Mouse (Mus musculus): Measurements from ENCODE around the gene Stk40. TPM values are rescaled to one million over a fixed set of nuclear protein-coding genes. Genes with fewer than 3 reads are reported as not detected.

Gene Stk40
- polyA plus RNA-seq, 1 experiment from 2014 or later, result 47.2 TPM

DNA sequence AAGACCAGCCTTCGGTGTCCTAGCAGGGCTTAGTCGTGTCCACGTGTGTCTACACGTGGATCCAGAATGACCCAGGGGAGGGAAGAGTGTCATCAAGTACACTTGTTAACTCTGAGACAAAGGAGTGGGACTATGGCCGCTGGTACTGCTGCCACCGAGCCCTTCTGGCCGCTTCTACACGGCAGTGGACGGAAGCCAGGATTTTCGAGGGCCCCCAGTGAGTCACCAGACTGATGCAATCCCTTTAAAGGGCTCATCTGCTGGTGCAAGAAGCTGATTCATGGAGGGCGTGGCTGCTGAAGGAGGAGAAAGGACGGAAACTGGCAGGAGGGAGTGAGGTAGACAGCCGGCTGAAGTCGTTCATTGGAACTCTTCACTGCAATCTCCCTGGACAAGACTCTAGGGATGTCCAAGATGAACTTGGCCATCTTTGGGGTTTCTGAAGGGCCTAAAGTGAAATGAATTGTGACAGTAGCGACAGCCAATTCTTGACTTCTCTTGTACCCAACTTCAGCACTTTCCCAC, 638 bp upstream of the Stk40 start:
- H3K4me1 ChIP-seq (replicated peaks), result peaks cover 51% of the 10 kb centered on the region
- 2% methylated on average over 15 of the region's 15 CpGs for WGBS
- no peaks in the 10 kb centered on the region for H3K27me3 ChIP-seq (ENCODE audit: insufficient read depth, poor library complexity, severe bottlenecking)

DNA sequence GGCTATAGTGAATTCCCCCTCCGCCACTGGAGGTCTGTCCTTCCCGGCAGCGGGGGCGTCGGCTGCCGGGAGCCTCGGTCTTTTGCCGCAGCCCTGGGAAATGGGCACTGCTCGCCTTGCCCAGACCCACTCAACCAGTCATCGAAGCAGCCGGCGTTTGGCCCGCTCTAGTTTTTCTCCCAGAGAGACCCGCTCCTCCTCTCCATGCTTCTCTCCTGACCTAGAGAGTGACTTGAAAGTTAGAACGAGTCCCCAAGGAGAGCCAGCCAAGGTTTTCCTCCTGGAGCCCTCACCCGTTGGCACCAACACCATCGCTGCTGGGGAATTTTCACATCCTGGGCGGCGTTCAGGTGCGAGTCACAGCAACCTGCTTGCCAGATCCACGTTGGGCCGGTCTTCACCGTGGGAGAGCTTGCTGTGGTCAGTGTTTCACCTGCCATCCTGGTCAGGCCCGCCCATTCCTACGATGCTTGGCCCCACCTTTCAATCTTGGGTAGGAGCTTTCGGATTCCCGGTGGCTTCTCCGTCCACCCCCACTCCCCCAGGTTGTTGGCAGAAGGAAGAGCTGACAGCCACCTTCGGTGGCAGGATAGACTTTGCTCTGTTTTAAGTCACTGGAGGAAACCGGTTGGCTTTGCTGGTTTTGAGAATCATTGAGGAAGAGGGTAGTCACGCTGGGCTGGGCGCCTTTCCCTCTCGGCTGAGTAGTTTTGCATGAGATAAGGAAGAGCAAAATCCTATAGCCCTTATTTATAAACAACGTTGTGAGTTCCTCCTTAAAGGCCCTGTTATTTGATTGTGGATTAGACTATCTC, 711 bp downstream of the Stk40 start:
- Histone ChIP-seq H3K27me3 (ENCODE audit: insufficient read depth, poor library complexity, severe bottlenecking) (no peaks in the 10 kb centered on the region), H3K36me3 (peaks cover 7% of the 10 kb centered on the region; the same call in 1 of the 2 replicates), H3K4me1 (replicated peaks) (peaks cover 63% of the 10 kb centered on the region), H3K27ac (peak overlapping the region; percentile 92), H3K9me3 (no peaks in the 10 kb centered on the region), H3K4me3 (peak overlapping the region; percentile 92)
- WGBS, result 4% methylated on average over 34 of the region's 34 CpGs
- no peak for DNase-seq (ENCODE audit: low spot score)

More for the DNA sequence above, 638 bp upstream of the Stk40 start:
- Histone ChIP-seq H3K4me3 (peak overlapping the region; percentile 92), H3K27ac (peak overlapping the region; percentile 92), H3K9me3 (no peaks in the 10 kb centered on the region), H3K36me3 (peaks cover 19% of the 10 kb centered on the region)
- peak; percentile 55 for DNase-seq (ENCODE audit: low spot score)

DNA sequence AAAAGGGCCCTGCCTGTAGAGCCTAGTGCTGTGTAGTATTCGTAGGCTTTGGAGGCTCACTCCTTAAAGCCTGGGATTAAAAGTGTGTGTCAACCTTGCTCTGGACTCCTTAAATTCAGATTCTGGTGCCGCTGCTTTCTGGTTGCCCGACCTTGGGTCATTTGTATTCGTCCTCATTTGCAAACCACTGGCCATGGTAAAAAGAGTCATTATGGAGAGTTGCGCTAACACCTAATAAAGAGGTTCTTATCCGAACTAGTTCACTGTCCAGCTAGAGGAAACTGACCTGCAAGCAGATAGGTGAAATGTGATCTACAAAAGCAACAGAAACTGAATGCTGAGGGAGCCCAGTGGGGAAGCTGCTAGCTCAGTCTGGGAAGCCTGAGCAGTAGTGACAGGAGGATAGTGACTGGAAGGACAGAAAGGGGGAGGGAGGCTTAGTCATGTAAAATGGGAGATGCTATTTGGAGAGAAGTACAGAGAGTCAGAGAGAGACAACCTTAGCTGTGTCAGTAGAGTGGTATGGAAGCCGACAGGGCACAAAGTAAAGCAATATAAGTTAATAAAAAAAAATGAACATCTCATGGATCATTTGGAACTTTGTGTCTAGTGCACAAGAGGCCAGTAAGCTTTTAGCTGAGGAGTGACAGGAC, 1.5 kb downstream of the Stk40 start:
- Histone ChIP-seq H3K27me3 (ENCODE audit: insufficient read depth, poor library complexity, severe bottlenecking) (no peaks in the 10 kb centered on the region), H3K9me3 (no peaks in the 10 kb centered on the region), H3K4me3 (peak overlapping the region; percentile 92), H3K4me1 (replicated peaks) (peaks cover 65% of the 10 kb centered on the region), H3K27ac (no peak overlapping the region), H3K36me3 (peaks cover 4% of the 10 kb centered on the region; the same call in 1 of the 2 replicates)
- WGBS, result 57% methylated on average over 7 of the region's 7 CpGs
- DNase-seq (ENCODE audit: low spot score), result no peak

DNA sequence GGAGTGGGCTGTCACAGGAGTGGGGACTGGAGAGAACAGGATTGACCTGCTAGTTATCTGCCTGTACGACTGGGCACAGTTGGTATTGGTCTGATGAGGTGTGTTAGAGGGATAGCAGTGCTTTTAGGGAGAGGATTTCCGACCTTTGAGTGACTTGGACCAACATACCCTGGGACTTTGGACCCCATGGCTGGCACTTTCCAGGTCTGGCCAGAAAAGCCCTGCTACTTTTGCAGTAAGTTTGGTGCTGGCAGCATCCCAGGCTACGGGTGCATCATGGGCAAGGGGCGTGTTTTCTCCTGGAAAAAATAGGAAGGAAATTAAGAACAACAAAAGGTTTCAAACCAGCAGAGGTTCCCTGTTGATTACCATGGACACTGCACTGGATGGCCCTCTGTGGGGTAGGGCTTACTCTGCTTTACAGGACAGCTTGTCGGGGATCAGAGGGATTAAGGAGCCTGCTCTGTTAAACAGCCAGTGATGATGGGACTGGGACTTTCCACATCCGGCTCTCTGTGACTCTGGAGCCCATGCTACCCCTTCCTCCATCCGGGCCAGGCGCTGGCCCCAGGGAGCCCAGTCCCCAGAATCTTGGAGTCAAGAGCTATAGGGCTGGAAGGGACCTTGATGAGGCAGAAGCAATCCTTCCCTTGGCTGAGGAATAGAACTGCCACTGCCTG, 4.4 kb downstream of the Stk40 start:
- no peaks in the 10 kb centered on the region for H3K27me3 ChIP-seq (ENCODE audit: insufficient read depth, poor library complexity, severe bottlenecking)
- WGBS, result 60% methylated on average over 8 of the region's 8 CpGs

DNA sequence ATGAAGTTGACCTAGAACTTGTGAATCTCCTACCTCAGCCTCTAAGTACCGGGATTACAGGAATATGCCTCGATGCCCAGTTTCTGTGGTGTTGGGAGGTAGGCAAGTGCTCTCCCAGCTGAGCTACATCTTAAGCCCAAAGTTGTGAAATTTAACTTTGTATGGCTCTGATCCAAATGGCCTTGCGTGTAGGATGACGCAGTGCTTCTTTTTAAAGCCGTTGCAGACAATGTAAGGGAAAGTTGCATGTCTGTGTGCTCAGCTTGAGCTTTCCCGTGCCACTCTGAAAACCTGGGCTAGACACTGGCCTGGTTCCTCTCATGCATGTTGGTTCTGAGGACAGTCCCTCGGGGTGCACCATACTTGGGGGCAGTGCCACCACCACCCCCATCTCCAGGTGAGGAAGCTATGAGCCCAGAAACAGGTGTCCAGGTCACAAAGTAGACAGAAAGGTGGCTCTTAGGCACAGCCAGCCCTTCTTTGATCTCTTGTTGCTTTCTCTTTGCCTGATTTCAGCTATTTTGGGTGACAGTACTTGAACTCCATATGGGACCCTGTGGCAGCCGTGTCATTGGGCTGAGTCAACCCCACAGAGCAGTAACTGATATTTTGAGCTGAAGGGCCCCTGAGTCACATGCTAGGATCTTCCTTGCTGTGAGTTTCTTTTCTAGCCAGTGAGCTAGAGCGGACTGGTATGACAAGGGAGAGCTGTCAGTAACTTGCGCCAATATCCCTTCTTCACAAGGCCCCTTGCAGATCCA, 6.0 kb downstream of the Stk40 start:
- 80% methylated on average over 10 of the region's 10 CpGs for WGBS
- no peak for DNase-seq (ENCODE audit: low spot score)
- Histone ChIP-seq H3K4me1 (replicated peaks) (peaks cover 67% of the 10 kb centered on the region), H3K27me3 (ENCODE audit: insufficient read depth, poor library complexity, severe bottlenecking) (no peaks in the 10 kb centered on the region), H3K9me3 (no peaks in the 10 kb centered on the region), H3K4me3 (no peak overlapping the region), H3K36me3 (peaks cover 4% of the 10 kb centered on the region; the same call in 1 of the 2 replicates), H3K27ac (no peak overlapping the region)

More for the DNA sequence above, 4.4 kb downstream of the Stk40 start:
- Histone ChIP-seq H3K4me3 (no peak overlapping the region), H3K27ac (0 out of 2 replicates have a peak overlapping the region, but pooled peaks have one; percentile 3), H3K36me3 (peaks cover 4% of the 10 kb centered on the region; the same call in 1 of the 2 replicates), H3K9me3 (no peaks in the 10 kb centered on the region), H3K4me1 (replicated peaks) (peaks cover 70% of the 10 kb centered on the region)
- DNase-seq (ENCODE audit: low spot score), result no peak

DNA sequence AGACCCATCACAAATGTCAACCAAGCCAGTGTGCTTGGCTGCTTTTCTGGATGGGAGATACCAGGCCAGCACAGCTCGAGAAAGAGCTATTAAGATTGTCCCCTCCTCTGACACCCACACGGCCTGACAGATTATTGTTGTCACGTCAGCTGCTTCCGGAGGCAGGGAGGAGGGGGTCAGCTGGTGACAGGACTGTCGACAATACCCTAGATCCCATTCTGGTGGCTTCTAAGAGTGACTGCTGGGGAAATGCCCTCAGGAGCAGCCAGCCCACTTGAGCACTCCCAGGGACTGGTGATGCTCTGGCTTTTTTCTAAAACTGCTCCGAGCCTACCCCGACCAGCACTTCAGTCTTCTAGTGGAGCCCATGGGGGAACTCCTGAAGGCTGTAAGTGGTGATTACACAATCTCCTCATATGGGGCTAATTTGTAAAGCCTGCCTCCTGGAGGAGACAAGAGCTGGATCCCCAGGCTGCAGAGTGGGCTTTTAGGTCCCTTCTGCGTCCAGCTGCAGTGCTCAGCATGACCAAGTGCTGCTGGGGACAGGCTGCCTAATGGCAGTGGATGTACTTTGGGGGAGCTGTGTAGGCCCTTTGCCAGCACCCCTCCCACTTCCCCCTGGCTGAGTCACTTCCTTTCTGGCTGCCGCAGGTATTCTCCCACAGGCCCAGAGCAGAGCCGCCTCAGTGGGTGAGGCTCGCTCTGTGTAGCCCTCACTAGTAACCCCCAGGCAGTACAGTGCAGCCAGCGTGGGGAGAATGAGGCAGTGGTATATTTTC, 6.8 kb downstream of the Stk40 start:
- Histone ChIP-seq H3K27ac (peak overlapping the region; percentile 77), H3K27me3 (ENCODE audit: insufficient read depth, poor library complexity, severe bottlenecking) (no peaks in the 10 kb centered on the region), H3K4me1 (replicated peaks) (peaks cover 67% of the 10 kb centered on the region), H3K36me3 (peaks cover 4% of the 10 kb centered on the region; the same call in 1 of the 2 replicates), H3K4me3 (peak overlapping the region; percentile 28), H3K9me3 (no peaks in the 10 kb centered on the region)
- 11% methylated on average over 12 of the region's 12 CpGs for WGBS
- no peak for DNase-seq (ENCODE audit: low spot score)

DNA sequence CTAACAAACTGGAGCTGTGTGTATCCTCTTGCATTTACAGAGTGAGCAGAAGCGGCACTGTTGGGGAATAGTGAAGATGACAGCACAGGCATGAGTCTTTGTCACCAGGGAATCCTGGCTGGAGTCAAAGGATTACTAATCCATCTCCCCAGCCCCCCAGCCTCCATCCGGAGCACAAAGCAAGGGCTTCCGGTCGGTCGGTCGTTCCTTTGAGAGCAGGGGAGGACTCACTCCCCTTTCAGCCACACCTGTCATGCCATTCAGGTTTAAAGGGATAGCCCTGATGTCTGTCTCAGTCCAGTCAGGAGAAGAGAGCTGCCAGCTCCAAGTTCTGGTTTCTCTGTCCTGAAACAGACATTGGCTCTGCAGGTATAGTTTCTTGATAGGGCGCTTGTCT, 7.4 kb downstream of the Stk40 start:
- WGBS, result 28% methylated on average over 7 of the region's 7 CpGs
- Histone ChIP-seq H3K27ac (peak overlapping the region; percentile 77), H3K27me3 (ENCODE audit: insufficient read depth, poor library complexity, severe bottlenecking) (no peaks in the 10 kb centered on the region), H3K9me3 (no peaks in the 10 kb centered on the region), H3K36me3 (peaks cover 2% of the 10 kb centered on the region; the same call in 1 of the 2 replicates), H3K4me1 (replicated peaks) (peaks cover 67% of the 10 kb centered on the region), H3K4me3 (no peak overlapping the region; the same call in 1 of the 2 replicates)
- no peak for DNase-seq (ENCODE audit: low spot score)

DNA sequence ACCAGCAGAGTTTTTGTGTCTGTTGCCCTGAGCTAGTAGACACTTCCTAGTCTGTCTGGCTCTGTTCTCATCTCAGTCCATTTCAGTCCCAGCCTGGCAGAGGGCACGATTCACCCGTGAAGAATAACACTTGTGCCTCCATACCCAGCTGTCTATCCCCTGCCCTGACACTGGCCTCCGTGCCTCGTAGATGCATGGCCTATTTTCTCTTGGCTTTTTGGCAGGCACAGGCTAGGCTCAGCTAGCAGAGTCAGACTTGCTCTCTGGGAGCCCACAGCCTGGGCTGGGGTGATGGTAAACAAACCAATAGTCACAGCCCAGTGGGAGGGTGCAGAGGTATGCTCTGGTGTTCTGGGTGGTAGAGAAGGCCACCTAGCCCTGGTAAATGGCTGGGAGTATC, 9.5 kb downstream of the Stk40 start:
- H3K4me3 ChIP-seq, result no peak overlapping the region
- no peaks in the 10 kb centered on the region for H3K27me3 ChIP-seq (ENCODE audit: insufficient read depth, poor library complexity, severe bottlenecking)
- no peak for DNase-seq (ENCODE audit: low spot score)
- 0 out of 2 replicates have a peak, but pooled peaks cover 1% of the 10 kb centered on the region for H3K36me3 ChIP-seq
- no peaks in the 10 kb centered on the region for H3K9me3 ChIP-seq
- H3K4me1 ChIP-seq (replicated peaks), result peaks cover 59% of the 10 kb centered on the region
- 79% methylated on average over 4 of the region's 4 CpGs for WGBS
- no peak overlapping the region for H3K27ac ChIP-seq

DNA sequence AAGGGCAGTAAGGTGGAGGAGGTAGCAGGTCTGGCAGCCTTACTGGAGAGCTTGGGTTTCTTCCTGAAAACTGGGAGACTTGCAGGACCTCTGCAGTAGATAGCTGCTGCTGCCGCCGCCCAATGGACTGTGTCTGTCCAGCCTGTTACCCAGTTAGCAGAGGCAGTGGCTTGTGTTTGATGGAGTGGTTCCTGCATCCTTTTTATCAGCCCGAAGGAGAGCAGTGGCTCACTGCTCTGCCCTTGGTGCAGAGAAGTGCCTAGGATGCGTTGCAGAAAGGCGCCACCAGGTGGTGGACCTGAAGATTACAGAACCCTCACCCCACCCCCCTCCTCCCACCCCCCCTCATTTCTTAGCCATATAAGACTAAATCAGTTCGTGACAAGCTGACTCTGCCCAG, 10.2 kb downstream of the Stk40 start:
- no peak overlapping the region for H3K27ac ChIP-seq
- 19% methylated on average over 6 of the region's 6 CpGs for WGBS
- peaks cover 52% of the 10 kb centered on the region for H3K4me1 ChIP-seq (replicated peaks)
- DNase-seq (ENCODE audit: low spot score), result peak; percentile 53
- H3K9me3 ChIP-seq, result no peaks in the 10 kb centered on the region
- peaks cover 8% of the 10 kb centered on the region for H3K36me3 ChIP-seq
- H3K27me3 ChIP-seq (ENCODE audit: insufficient read depth, poor library complexity, severe bottlenecking), result no peaks in the 10 kb centered on the region
- no peak overlapping the region for H3K4me3 ChIP-seq

DNA sequence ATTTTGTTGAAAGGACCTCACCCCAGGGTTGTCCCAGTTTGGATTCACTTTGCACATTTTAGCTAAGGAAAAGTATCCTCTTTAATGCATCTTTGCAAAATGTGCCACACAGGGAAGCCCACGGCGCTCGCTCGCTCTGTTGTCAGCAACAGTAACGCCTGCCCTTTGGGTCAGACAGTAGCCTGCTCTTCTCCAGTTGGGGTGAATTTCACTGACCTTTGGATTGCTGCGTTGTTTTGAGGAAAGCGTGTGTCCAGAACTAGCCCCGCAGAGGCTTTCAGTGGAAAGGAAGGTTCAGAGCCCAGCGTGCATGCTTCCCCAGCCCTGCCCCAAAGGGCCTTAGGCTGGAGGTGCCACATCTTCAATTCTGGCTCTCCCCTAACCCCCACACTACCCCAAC, 11.7 kb downstream of the Stk40 start:
- no peaks in the 10 kb centered on the region for H3K9me3 ChIP-seq
- peaks cover 16% of the 10 kb centered on the region for H3K36me3 ChIP-seq
- no peak overlapping the region for H3K27ac ChIP-seq
- H3K27me3 ChIP-seq (ENCODE audit: insufficient read depth, poor library complexity, severe bottlenecking), result no peaks in the 10 kb centered on the region
- peaks cover 37% of the 10 kb centered on the region for H3K4me1 ChIP-seq (replicated peaks)
- no peak for DNase-seq (ENCODE audit: low spot score)
- 83% methylated on average over 9 of the region's 9 CpGs for WGBS
- no peak overlapping the region for H3K4me3 ChIP-seq

DNA sequence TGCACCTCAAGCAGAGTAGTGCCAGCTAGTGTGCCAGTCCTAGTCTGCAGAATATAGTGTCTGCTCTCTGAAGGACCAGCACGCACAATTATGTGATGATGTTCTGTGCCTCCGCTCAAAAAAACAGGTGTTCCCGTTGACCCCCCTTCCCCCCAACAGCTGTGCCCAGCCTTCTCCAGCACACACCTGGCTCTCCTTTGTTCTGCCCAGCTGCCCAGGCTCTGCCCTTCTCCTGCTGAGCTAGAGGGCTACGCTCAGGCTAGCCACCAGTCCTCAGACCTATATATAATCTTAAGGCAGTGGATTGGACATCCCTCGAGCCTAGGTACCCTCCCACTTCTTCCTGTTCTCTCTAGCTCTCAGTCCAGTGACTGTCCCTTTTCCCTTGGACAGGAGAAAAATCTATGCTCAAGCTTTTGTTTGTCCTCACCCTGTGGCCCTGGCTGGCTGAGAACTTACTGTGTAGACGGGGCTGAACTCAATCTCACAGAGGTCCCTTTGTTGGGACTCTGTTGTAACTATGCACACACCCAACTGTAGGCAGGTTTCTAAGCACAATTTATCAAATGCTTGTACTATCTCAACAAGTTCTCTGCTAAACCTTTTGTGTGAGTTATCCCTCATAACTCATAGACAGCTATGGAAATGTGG, 12.2 kb downstream of the Stk40 start:
- Histone ChIP-seq H3K4me3 (no peak overlapping the region), H3K27me3 (ENCODE audit: insufficient read depth, poor library complexity, severe bottlenecking) (no peaks in the 10 kb centered on the region), H3K4me1 (replicated peaks) (peaks cover 31% of the 10 kb centered on the region), H3K27ac (no peak overlapping the region), H3K36me3 (peaks cover 22% of the 10 kb centered on the region), H3K9me3 (peaks cover 3% of the 10 kb centered on the region; the same call in 1 of the 2 replicates)
- DNase-seq (ENCODE audit: low spot score), result no peak
- 81% methylated on average over 6 of the region's 6 CpGs for WGBS

All from hindbrain, embryonic 10.5 days (tissue).